19 mouse cellular contexts compared by ENCODE assay signal in genomic region chr6:51393341-51394128, GRCm38 (mm10). TPM values are rescaled to one million over a fixed set of nuclear protein-coding genes. Genes with fewer than 3 reads are reported as not detected.
DNase-seq lines count a peak whose midpoint lies in the region; ATAC-seq lines count a peak whose summit lies in the region.
"Had no signal": no experiment of that assay in that cellular context is flagged by ENCODE, and none has a peak within 500 bp of the region (broad histone marks: within the 10 kb centered on the region; RNA-seq: fewer than 3 reads in every experiment).

No protein-coding gene starts in this region.

- H3K9me3 ChIP-seq in forebrain, embryonic 16.5 days (ENCODE audit: control insufficient read depth, low read length): no peaks in the 10 kb centered on the region
- no peaks in the 10 kb centered on the region for H3K9me3 ChIP-seq in forebrain, embryonic 11.5 days (ENCODE audit: control insufficient read depth, low read length)
- H3K9me3 ChIP-seq in embryonic facial prominence, embryonic 15.5 days (replicated peaks): no peaks in the 10 kb centered on the region
- H3K9me3 ChIP-seq: embryonic facial prominence, embryonic 13.5 days; heart, embryonic 10.5 days; hindbrain, embryonic 10.5 days had no signal

- H3K4me2 ChIP-seq in forebrain, embryonic 16.5 days (ENCODE audit: low read length): no peak overlapping the region
- no peak overlapping the region for H3K4me2 ChIP-seq in forebrain, embryonic 11.5 days (ENCODE audit: low read depth, low read length, severe bottlenecking)
- no peak overlapping the region for H3K4me2 ChIP-seq in embryonic facial prominence, embryonic 15.5 days (replicated peaks)
- H3K4me2 ChIP-seq: embryonic facial prominence, embryonic 13.5 days; liver, embryonic 11.5 days; midbrain, embryonic 11.5 days had no signal

- no peaks in the 10 kb centered on the region for H3K36me3 ChIP-seq in forebrain, embryonic 16.5 days (ENCODE audit: control insufficient read depth, insufficient read depth)
- H3K36me3 ChIP-seq in forebrain, embryonic 11.5 days (ENCODE audit: control insufficient read depth, insufficient read depth, low read length): no peaks in the 10 kb centered on the region
- no peaks in the 10 kb centered on the region for H3K36me3 ChIP-seq in embryonic facial prominence, embryonic 15.5 days
- H3K36me3 ChIP-seq: embryonic facial prominence, embryonic 13.5 days; heart, embryonic 10.5 days; hindbrain, embryonic 10.5 days had no signal

- ATAC-seq in forebrain, embryonic 16.5 days: no peak
- ATAC-seq in forebrain, embryonic 11.5 days (replicated peaks; ENCODE audit: low FRiP score): no peak
- ATAC-seq in embryonic facial prominence, embryonic 15.5 days (ENCODE audit: insufficient number of reproducible peaks, low FRiP score, low TSS enrichment, low read depth): no peak

- WGBS in forebrain, embryonic 16.5 days: 60% methylated on average over 6 of the region's 6 CpGs
- 71% methylated on average over 6 of the region's 6 CpGs for WGBS in forebrain, embryonic 11.5 days
- WGBS in embryonic facial prominence, embryonic 15.5 days: 60% methylated on average over 6 of the region's 6 CpGs

- H3K4me3 ChIP-seq in forebrain, embryonic 16.5 days (replicated peaks; ENCODE audit: low read length): no peak overlapping the region
- H3K4me3 ChIP-seq in forebrain, embryonic 11.5 days (ENCODE audit: low read depth, low read length): no peak overlapping the region
- no peak overlapping the region for H3K4me3 ChIP-seq in embryonic facial prominence, embryonic 15.5 days (replicated peaks)
- H3K4me3 ChIP-seq: embryonic facial prominence, embryonic 13.5 days; heart, embryonic 10.5 days; hindbrain, embryonic 10.5 days had no signal

- H3K4me1 ChIP-seq in forebrain, embryonic 16.5 days (replicated peaks; ENCODE audit: control insufficient read depth, insufficient read depth, low read length): 0 out of 2 replicates have a peak, but pooled peaks cover 4% of the 10 kb centered on the region
- no peaks in the 10 kb centered on the region; the same call in 1 of the 2 replicates for H3K4me1 ChIP-seq in forebrain, embryonic 11.5 days (replicated peaks; ENCODE audit: control insufficient read depth, insufficient read depth, low read length)
- peaks cover 7% of the 10 kb centered on the region for H3K4me1 ChIP-seq in embryonic facial prominence, embryonic 15.5 days

- peak overlapping the region; percentile 69 for H3K27ac ChIP-seq in forebrain, embryonic 16.5 days (ENCODE audit: low read length)
- no peak overlapping the region for H3K27ac ChIP-seq in forebrain, embryonic 11.5 days (ENCODE audit: low read depth, low read length)
- peak overlapping the region; percentile 34 for H3K27ac ChIP-seq in embryonic facial prominence, embryonic 15.5 days (replicated peaks)
- H3K27ac ChIP-seq: embryonic facial prominence, embryonic 13.5 days; heart, embryonic 10.5 days; hindbrain, embryonic 10.5 days; macrophage had no signal

- no peak for DNase-seq in forebrain, embryonic 11.5 days (ENCODE audit: low spot score)
- peak; percentile 37 for DNase-seq in brain, adult 2 months (ENCODE audit: low read depth, low spot score)
- DNase-seq in lung, postnatal 36 days: peak; percentile 71
- no peak for DNase-seq in gastrocnemius, postnatal 25 days
- DNase-seq in spleen, postnatal 14 days (ENCODE audit: low spot score in 2 of 2): no peak
- DNase-seq in embryo, embryonic 10.5 days (ENCODE audit: low spot score): no peak
- DNase-seq: adrenal gland, adult 2 months; cerebellum, adult 11 months; kidney, adult 2 months; kidney, postnatal 25 days had no signal

- H3K27me3 ChIP-seq in forebrain, embryonic 16.5 days (replicated peaks; ENCODE audit: control insufficient read depth, insufficient read depth, low read length): no peaks in the 10 kb centered on the region
- H3K27me3 ChIP-seq in forebrain, embryonic 11.5 days (ENCODE audit: control insufficient read depth, insufficient read depth, low read length): no peaks in the 10 kb centered on the region
- no peaks in the 10 kb centered on the region for H3K27me3 ChIP-seq in embryonic facial prominence, embryonic 15.5 days
- H3K27me3 ChIP-seq: embryonic facial prominence, embryonic 13.5 days had no signal

- H3K9ac ChIP-seq in forebrain, embryonic 16.5 days (replicated peaks; ENCODE audit: low read depth, low read length): no peak overlapping the region
- H3K9ac ChIP-seq in forebrain, embryonic 11.5 days (ENCODE audit: low read length): no peak overlapping the region
- no peak overlapping the region for H3K9ac ChIP-seq in embryonic facial prominence, embryonic 15.5 days
- H3K9ac ChIP-seq: embryonic facial prominence, embryonic 13.5 days had no signal

RNA-seq across cellular contexts. Expression of gene Nfe2l3, which starts 38.9 kb away (rescaled TPM):
- polyA plus RNA-seq in forebrain, embryonic 16.5 days (2015; fragmentation: Nextera tagmentation; extraction: Ambion mirVana): 14.2 and 16.1 TPM in 2 replicates
- polyA plus RNA-seq in forebrain, embryonic 11.5 days (2014; fragmentation: Nextera tagmentation; extraction: Ambion mirVana): 1.1 and 1.5 TPM in 2 replicates
- polyA plus RNA-seq in embryonic facial prominence, embryonic 15.5 days (2015; fragmentation: Nextera tagmentation; extraction: Ambion mirVana): 6.5 and 9.4 TPM in 2 replicates
- not detected for total RNA-seq in gastrocnemius, postnatal 25 days (2021)
- total RNA-seq: gastrocnemius, adult 18-20 months had no signal
- polyA plus RNA-seq: macrophage had no signal

Comparison
In these comparisons a context has a peak if more than half of its experiments do, and no peak if none do; other contexts are left out.
1. DNase-seq: peak in brain, adult 2 months (single experiment) and lung, postnatal 36 days (single experiment); none in forebrain, embryonic 11.5 days (single experiment), gastrocnemius, postnatal 25 days (single experiment), spleen, postnatal 14 days (0 of 2) and embryo, embryonic 10.5 days (single experiment).